Mouse (Mus musculus): ENCODE results near the gene Ap1s3.

Ap1s3 gene

GRCm38 (mm10) chr1:79671543-79672337, at the start of gene Ap1s3:
TSS of gene Ap1s3 (minus strand) at chr1:79671972.
- DNase-seq: peak; percentile 75 to 81

DNA sequence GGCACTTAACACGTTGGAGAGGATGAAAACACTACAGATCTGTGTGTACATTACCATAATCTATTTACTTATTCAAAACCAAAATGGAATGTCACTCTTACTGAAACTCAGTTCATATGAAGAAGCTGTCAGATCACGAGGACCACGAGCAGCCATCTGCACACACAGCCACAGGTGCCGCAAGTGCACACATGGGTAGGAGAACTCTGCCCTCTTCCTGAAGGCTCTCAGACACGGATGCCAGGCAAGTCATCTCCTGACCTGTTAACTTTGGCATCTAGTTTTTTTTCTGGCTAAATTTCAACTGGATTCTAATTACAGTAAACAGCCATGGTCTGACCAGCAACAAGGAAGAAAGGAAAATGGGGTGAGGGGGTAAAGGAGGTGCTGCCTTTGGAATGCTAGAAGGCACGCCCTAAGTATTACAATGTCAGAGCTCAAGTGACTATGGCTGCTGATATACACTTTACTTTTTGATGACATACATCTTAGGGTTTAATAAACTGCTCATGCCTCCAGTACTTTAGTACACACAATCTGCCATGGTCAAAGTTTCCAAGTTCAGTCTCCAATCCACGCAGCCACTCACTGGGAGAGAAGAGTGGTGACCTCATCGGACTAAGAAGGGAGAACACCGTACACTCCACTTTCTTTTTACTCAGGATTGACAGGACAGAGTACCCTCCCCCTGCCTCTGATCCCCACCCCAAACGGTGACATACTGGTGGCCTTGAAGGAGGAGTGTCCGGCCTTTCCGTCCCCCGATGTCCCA, 42.6 kb upstream of the Ap1s3 start:
- DNase-seq: no peak

DNA sequence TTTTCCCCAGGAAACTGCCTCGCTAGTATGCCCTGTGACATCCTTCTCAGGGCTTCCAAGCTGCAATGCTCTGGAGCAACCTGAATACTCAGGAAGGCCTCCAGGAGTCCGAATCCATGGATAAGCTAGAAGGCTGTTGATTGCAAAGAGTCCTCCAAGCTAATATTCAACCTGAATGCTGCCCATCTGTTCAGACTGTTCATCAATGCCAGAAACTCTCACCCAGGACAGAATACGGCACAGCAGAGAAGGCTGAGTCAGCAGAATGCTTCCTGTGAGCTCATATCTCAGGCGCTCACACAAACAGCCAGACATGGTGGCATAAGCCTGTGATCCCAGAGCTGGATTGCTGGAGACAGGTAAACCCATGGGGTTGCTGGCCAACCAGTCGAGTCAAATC, 41.3 kb upstream of the Ap1s3 start:
- no peak for DNase-seq

DNA sequence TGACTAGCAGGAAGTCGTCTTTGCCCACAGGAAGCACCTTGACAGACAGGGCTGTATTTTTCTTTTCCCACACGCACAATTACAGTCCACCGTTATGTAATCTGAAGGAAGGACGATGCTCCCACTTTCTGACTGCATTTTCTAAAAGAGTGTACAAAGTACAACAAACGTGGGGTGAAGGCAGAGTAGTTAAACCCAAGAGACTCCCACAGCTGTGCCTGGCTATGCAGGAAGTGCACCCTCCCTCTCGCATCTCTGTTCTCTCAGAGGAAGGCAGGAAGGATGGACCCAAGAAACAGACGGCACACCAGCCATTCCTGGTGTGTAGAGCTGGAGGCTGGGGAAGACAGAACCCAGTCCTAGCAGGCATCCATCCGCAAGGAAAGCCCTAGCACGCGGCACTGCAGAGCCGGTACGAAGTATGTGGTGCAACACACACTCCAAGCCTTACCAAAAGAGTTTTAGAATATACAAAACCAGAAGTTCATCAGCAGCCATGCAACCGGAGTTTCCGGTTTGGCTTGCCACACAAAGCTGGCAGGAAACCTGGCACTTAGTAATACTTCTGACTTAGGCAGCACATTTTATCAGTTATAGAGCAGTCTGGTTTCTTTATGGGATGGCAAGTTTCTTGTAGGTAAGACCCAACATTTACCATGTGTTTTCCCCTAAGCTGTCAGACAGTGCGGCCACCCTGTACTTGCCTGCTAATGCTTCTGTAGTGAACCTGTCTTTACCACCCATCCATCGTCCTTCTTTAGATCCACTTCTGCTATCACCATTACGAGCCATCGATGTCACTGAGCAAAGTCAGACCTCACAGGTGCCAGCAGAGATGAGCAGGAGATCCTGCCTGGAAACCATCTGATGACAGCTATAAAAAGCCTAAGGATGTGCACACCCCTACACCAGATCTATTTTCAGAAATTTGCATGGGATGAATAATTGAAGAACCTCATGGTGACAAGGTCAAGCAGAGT, 39.7 kb upstream of the Ap1s3 start:
- peak; percentile 41 to 47 for DNase-seq

- DNase-seq: no peak
Observed at GRCm38 (mm10) chr1:79710678-79711077, 38.9 kb upstream of the Ap1s3 start.

GRCm38 (mm10) chr1:79710216-79710615, 38.4 kb upstream of the Ap1s3 start:
- DNase-seq: no peak

DNA sequence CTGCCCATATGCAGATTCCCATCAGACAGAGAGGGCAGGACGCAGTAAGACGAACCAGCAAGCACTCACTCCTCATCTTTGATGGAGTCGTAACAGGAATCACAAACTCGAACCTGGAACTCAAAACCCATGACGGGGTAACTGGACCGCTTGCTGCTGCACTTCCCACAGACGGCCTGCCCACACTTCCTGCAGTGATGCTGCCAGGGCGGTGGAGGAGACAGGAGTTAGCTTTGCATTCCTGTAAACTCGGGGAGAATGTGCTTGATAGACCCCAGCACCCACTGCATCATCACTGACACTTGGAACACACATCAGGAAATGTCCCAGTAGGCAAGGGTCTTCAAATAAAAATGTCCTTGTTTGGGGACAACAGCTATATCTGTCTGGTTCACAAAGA, 35.6 kb upstream of the Ap1s3 start:
- no peak for DNase-seq

GRCm38 (mm10) chr1:79706707-79707106, 34.9 kb upstream of the Ap1s3 start:
- no peak for DNase-seq

GRCm38 (mm10) chr1:79704672-79705071, 32.9 kb upstream of the Ap1s3 start:
- DNase-seq: no peak

DNA sequence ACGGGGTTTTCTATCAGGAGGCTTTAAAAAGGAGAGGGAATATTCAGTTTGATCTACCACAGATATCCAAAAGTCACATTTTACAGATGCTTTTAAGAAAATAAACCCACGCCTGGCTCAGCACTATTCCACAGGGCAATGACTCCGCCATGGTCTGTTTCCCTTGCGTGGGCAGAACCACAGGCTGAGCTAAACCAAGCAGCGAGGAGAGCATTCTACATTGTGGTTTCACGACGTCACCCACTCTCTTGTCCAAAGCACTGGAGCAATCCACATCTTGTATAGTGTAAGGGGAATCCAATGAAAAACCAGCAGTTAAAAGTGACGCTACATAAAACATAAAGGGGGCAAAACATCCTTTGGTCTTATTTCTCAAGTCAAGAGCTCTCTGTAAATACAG, 31.7 kb upstream of the Ap1s3 start:
- no peak for DNase-seq

DNA sequence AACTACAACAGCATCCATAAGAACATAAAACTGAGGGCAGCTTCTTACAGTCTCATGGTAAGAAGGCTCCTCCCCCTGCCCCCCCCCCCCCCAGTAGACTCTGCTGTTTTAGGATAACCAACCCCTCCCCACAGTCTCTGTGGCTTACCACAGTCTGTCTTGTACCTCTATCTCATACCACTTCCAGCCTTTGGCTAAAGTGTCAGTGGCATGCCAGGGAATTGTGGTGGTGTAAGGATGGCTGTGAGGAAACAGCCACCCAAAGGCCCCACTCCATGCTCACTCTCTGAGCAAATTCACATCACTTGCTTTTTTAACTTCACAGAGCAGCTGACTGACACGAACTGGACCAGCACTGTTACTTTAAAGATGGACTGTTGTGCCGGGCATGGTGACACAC, 26.7 kb upstream of the Ap1s3 start:
- no peak for DNase-seq

GRCm38 (mm10) chr1:79697382-79697781, 25.6 kb upstream of the Ap1s3 start:
- DNase-seq: peak; percentile 55 to 69

DNA sequence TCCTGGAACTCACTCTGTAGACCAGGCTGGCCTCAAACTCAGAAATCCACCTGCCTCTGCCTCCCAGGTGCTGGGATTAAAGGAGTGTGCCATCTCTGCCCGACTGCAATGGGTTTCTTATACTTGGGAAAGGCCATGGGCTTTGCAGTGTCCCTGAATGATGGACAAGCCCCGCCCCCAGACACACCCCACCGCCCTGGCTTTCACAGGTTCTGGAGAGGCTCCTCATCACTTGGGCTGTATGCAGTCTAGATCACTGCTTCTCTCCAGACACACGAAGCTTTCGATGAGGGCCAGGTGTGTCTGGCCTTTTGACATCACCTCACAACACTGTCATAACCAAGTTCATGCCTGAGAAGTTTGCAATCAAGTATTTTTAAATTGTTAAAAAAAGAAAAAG, 25.2 kb upstream of the Ap1s3 start:
- no peak for DNase-seq

GRCm38 (mm10) chr1:79692482-79692881, 20.7 kb upstream of the Ap1s3 start:
- no peak for DNase-seq

- no peak for DNase-seq
Observed at GRCm38 (mm10) chr1:79687254-79687653, 15.5 kb upstream of the Ap1s3 start.

DNA sequence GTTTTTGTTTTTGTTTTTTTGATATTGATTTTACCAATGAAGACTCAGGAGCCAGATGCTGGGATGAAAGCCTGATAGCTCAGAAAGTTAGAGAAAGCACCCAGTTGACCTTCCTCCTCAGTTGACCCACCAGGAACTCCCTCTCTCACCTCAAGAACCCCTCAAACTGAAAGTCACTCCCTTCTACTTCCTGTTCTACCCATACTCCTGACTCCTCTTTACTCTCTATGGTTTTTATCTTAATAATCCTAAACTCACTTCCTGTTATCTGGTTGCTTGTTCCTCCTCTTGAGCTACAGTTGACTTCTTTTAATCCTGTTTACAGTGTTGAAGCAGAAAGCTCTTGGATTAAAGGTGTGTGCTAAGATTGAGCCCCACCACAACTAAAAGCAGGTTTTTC, 12.3 kb upstream of the Ap1s3 start:
- no peak for DNase-seq

DNA sequence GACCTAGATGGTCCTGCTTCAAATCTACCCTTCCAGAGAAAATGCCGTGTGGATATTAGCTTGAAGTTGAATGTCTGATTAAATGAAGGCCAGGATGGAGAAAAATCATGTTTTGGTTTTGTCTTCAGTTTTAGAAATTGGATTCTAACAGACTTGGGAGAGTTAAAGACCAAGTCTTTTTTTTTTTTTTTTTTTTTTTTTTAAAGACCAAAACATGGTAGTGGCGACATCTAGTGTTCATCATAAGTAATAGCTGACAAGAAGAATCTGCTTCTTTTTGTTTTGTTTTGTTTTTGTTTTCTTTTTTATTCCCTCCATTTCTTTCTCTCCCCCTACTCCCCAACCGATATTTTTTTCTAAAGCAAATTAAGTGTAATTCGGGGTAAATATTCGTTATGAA, 11.2 kb upstream of the Ap1s3 start:
- DNase-seq: no peak

DNA sequence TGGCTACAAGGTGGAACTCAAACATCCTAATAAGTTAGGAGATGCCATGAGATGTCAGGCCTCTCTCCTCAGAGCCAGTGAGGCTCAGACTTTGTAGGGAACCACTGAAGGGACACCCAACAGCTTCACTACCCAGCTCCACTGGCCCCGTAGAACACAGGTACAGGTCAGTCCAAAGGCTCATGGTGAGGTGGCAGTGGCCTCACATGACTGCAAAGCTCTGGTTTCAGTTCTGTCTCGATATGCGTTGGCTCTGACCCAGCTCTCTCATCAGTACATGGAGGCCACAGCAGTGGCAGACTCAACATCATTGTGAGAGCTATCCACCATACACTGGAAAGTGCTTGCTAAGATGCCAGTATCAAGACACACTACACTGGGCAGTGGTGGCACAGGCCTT, 9.0 kb upstream of the Ap1s3 start:
- no peak for DNase-seq

DNA sequence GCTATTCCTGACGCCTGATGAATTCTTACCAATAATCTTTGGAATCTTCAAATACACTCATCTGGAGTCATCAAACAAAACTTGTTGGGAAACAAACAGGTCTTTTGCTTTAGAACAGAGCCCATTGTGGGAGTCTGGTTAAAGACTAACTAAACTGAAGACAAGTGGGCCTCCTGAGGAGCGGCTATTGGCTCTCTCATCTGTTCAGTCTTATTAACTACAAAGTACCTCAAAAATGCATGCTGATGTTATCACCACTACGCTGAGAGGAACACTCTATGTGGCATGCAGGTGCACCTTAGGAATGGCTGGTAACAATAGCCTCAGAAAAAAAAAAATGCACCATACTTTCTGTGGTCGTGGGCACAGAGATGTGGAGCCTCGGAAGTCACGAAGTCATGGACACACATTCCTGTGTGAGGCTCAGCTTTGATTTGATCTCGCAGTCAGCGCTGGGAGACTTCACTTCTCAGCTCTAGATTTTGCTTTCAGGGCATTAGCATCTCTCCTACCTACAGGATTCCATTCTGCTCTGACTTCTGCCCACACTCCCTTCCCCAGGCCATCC, 6.4 kb upstream of the Ap1s3 start:
- no peak for DNase-seq

DNA sequence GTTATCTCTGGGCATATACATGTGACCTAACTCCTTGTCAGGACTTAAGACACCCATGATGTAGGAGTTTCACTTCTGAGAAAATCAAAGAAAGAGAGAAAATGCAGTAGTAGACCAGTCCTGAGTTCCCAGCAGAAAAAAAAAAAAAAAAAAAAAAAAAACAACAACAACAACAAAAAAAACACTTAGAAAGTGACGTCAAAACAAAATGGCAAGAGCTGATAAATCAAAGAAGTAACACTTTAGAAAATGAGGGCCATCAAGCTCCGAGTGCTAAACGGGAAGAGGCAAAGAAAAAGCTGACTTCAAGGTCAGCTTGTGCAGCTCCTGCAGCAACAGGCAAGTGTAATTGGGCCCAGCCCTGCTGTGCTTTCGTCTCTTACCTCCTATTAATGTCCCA, 3.9 kb upstream of the Ap1s3 start:
- no peak for DNase-seq

- DNase-seq: no peak
Observed at GRCm38 (mm10) chr1:79671196-79671542, 603 bp downstream of the Ap1s3 start.

DNA sequence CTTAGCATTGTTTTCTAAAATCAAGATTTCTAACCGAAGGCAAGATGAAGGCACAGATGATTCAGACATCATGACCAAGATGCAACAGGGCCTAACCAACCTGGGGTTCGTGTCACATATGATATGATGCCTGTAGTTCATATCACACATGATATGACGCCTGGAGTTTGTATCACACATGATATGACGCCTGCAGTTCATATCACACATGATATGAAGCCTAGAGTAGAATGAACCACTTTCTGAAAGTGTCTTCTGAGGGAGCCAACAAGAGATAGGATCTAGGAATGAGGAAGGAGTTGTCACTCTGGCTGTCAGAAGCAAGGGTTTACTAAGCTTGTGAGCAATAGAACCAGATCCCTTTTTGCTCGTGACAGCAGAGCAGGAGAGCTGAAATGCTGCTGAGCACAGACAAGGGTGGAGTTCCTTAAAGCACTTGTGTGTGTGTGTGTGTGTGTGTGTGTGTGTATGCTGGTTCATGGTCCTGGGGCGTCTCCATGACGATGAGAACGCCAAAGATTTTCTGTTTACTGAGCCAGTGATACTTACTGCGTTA, 2.3 kb downstream of the Ap1s3 start:
- no peak for DNase-seq

DNA sequence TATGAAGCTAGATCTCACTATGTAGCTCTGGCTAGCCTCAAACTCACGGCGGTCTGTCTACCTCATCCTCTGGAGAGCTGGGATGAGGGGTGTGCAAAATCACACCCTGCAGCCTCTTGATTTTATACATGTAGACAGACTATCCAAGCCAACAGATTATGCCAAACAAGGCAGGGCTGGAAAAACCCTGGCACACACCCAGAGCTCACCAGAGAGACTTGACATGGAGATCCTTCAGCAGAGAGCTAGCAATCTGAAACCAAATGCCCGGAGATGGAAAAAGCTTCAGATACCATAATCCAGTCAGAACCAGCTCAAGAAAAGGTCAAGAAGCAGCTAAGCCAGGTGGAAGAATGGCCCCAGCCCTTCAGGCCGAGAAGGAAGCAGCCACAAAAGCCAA, 6.9 kb downstream of the Ap1s3 start:
- DNase-seq: no peak

Measured in lung, postnatal 4 days (tissue).